In genomic region chr3:105758658-105759057, GRCm38 (mm10) we compare ENCODE assay signal across 20 mouse cellular contexts. TPM values are rescaled to one million over a fixed set of nuclear protein-coding genes. Genes with fewer than 3 reads are reported as not detected.
"Had no signal": no experiment of that assay in that cellular context is flagged by ENCODE, and none has a peak within 500 bp of the region (broad histone marks: within the 10 kb centered on the region; RNA-seq: fewer than 3 reads in every experiment).

No protein-coding gene starts in this region.

- H3K27ac ChIP-seq: intestine, embryonic 15.5 days; kidney, embryonic 15.5 days; left cerebral cortex, adult 2 months; liver, embryonic 13.5 days; macrophage; midbrain, embryonic 12.5 days; neural tube, embryonic 13.5 days; stomach, embryonic 15.5 days had no signal

- H3K4me3 ChIP-seq: intestine, embryonic 15.5 days; kidney, embryonic 15.5 days; left cerebral cortex, adult 2 months; liver, embryonic 13.5 days; midbrain, embryonic 12.5 days; myocyte; neural tube, embryonic 13.5 days; stomach, embryonic 15.5 days had no signal

- DNase-seq: kidney, adult 11 months; kidney, adult 8-10 months; kidney, postnatal 10 days; kidney, postnatal 36 days; liver, embryonic 13.5 days; lung, embryonic 14.5 days; retina, postnatal 1 day; right cerebral cortex, postnatal 25 days; spleen, adult 18-20 months; thymus, postnatal 25 days had no signal

- H3K4me2 ChIP-seq: intestine, embryonic 15.5 days; kidney, embryonic 15.5 days; liver, embryonic 13.5 days; lung, embryonic 14.5 days; midbrain, embryonic 12.5 days; neural tube, embryonic 13.5 days; stomach, embryonic 15.5 days had no signal

- H3K9ac ChIP-seq: intestine, embryonic 15.5 days; kidney, embryonic 15.5 days; liver, embryonic 13.5 days; lung, embryonic 14.5 days; midbrain, embryonic 12.5 days; neural tube, embryonic 13.5 days; stomach, embryonic 15.5 days had no signal

- H3K27me3 ChIP-seq: intestine, embryonic 15.5 days; kidney, embryonic 15.5 days; liver, embryonic 13.5 days; midbrain, embryonic 12.5 days; neural tube, embryonic 13.5 days; stomach, embryonic 15.5 days had no signal

- H3K4me1 ChIP-seq: intestine, embryonic 15.5 days; neural tube, embryonic 13.5 days had no signal

- ATAC-seq: intestine, embryonic 15.5 days; midbrain, embryonic 16.5 days had no signal

- H3K36me3 ChIP-seq: intestine, embryonic 15.5 days; kidney, embryonic 15.5 days; liver, embryonic 13.5 days; midbrain, embryonic 12.5 days; neural tube, embryonic 13.5 days; stomach, embryonic 15.5 days had no signal

- H3K9me3 ChIP-seq: intestine, embryonic 15.5 days; kidney, embryonic 15.5 days; liver, embryonic 13.5 days; midbrain, embryonic 12.5 days; neural tube, embryonic 13.5 days; stomach, embryonic 15.5 days had no signal

RNA-seq across cellular contexts. Expression of gene Inka2, which starts 54.3 kb away (rescaled TPM):
- total RNA-seq: monocyte, adult 5-6 weeks had no signal
